8 mouse cellular contexts compared by ENCODE assay signal in genomic region chr6:30300901-30301300, GRCm38 (mm10). TPM values are rescaled to one million over a fixed set of nuclear protein-coding genes. Genes with fewer than 3 reads are reported as not detected.
DNase-seq lines count a peak whose midpoint lies in the region; ATAC-seq and TF ChIP-seq lines count a peak whose summit lies in the region.

No protein-coding gene starts in this region.

- peak overlapping the region; percentile 76 for H3K4me3 ChIP-seq in heart, adult 2 months
- H3K4me3 ChIP-seq in E14TG2a.4 (replicated peaks; ENCODE audit: low read length), result peak overlapping the region; percentile 48
- peak overlapping the region; percentile 70 for H3K4me3 ChIP-seq in embryonic facial prominence, embryonic 15.5 days (replicated peaks)
- peak overlapping the region; percentile 43 for H3K4me3 ChIP-seq in intestine, embryonic 16.5 days (ENCODE audit: low read length)

- peaks cover 4% of the 10 kb centered on the region; the same call in 1 of the 2 replicates for H3K4me1 ChIP-seq in heart, adult 2 months (ENCODE audit: control insufficient read depth, insufficient read depth, low read length)
- peaks cover 56% of the 10 kb centered on the region for H3K4me1 ChIP-seq in E14TG2a.4 (replicated peaks; ENCODE audit: low read depth, low read length)
- H3K4me1 ChIP-seq in embryonic facial prominence, embryonic 15.5 days, result peaks cover 27% of the 10 kb centered on the region
- H3K4me1 ChIP-seq in intestine, embryonic 16.5 days (ENCODE audit: control insufficient read depth, insufficient read depth, low read length), result peaks cover 24% of the 10 kb centered on the region

- TF ChIP-seq CTCF in heart, adult 2 months (IDR thresholded peaks at IDR 0.05), result no peak
- no peak for TF ChIP-seq CTCF in E14TG2a.4 (conservative IDR thresholded peaks at IDR 0.05; ENCODE audit: low read length)

- peak overlapping the region; percentile 45 for H3K9ac ChIP-seq in heart, adult 2 months (ENCODE audit: low read depth, low read length)
- peak overlapping the region; percentile 16; the same call in 1 of the 2 replicates for H3K9ac ChIP-seq in embryonic facial prominence, embryonic 15.5 days
- peak overlapping the region; percentile 43; the same call in 1 of the 2 replicates for H3K9ac ChIP-seq in intestine, embryonic 16.5 days (ENCODE audit: low read depth, low read length)

- H3K4me2 ChIP-seq in embryonic facial prominence, embryonic 15.5 days (replicated peaks), result peak overlapping the region; percentile 78
- peak overlapping the region; percentile 78 for H3K4me2 ChIP-seq in intestine, embryonic 16.5 days (ENCODE audit: low read depth, low read length)

- H3K36me3 ChIP-seq in heart, adult 2 months (ENCODE audit: control insufficient read depth, insufficient read depth, low read length), result peaks cover 19% of the 10 kb centered on the region
- H3K36me3 ChIP-seq in E14TG2a.4 (ENCODE audit: insufficient read depth, low read length), result peaks cover 3% of the 10 kb centered on the region; the same call in 1 of the 2 replicates
- H3K36me3 ChIP-seq in embryonic facial prominence, embryonic 15.5 days, result peaks cover 8% of the 10 kb centered on the region; the same call in 1 of the 2 replicates
- 0 out of 2 replicates have a peak, but pooled peaks cover 3% of the 10 kb centered on the region for H3K36me3 ChIP-seq in intestine, embryonic 16.5 days (ENCODE audit: control insufficient read depth, insufficient read depth, low read length)

- no peaks in the 10 kb centered on the region for H3K27me3 ChIP-seq in heart, adult 2 months (ENCODE audit: control insufficient read depth, insufficient read depth, low read length)
- peaks cover 6% of the 10 kb centered on the region; the same call in 1 of the 2 replicates for H3K27me3 ChIP-seq in E14TG2a.4 (ENCODE audit: insufficient read depth, low read length)
- H3K27me3 ChIP-seq in embryonic facial prominence, embryonic 15.5 days, result no peaks in the 10 kb centered on the region
- H3K27me3 ChIP-seq in intestine, embryonic 16.5 days (replicated peaks; ENCODE audit: control insufficient read depth, insufficient read depth, low read length), result no peaks in the 10 kb centered on the region

- H3K27ac ChIP-seq in heart, adult 2 months, result peak overlapping the region; percentile 93
- H3K27ac ChIP-seq in embryonic facial prominence, embryonic 15.5 days (replicated peaks), result peak overlapping the region; percentile 85
- peak overlapping the region; percentile 91 for H3K27ac ChIP-seq in intestine, embryonic 16.5 days (ENCODE audit: low read length)

- intact Hi-C loops in heart, adult 2 months (cut with DNase I), result loop anchor here (5.0 kb wide), 2 partner anchors 34 to 56 kb away; no protein-coding TSS in a partner anchor
- intact Hi-C loops in heart, postnatal 36 days (cut with DNase I), result no loop called here
- intact Hi-C loops in gastrocnemius, postnatal 36 days (cut with DNase I), result loop anchor here (5.0 kb wide), 1 partner anchor 56 kb away; no protein-coding TSS in a partner anchor

- no peak for TF ChIP-seq EP300 in heart, adult 2 months (IDR thresholded peaks at IDR 0.05; ENCODE audit: insufficient read depth, low read depth, low read length)

- ATAC-seq in embryonic facial prominence, embryonic 15.5 days (ENCODE audit: insufficient number of reproducible peaks, low FRiP score, low TSS enrichment, low read depth), result no peak
- ATAC-seq in intestine, embryonic 16.5 days, result no peak

- peak in 1 of 2 experiments; percentile 47 for DNase-seq in heart, adult 2 months
- DNase-seq in heart, postnatal 36 days, result no peak
- DNase-seq in lung, postnatal 36 days, result peak; percentile 32
- no peak for DNase-seq in layer of hippocampus, adult 9-10 months (ENCODE audit: low spot score)
- DNase-seq in gastrocnemius, postnatal 36 days, result no peak

- H3K9me3 ChIP-seq in E14TG2a.4 (ENCODE audit: low read length), result no peaks in the 10 kb centered on the region
- no peaks in the 10 kb centered on the region for H3K9me3 ChIP-seq in embryonic facial prominence, embryonic 15.5 days (replicated peaks)
- H3K9me3 ChIP-seq in intestine, embryonic 16.5 days (ENCODE audit: control insufficient read depth, low read length), result no peaks in the 10 kb centered on the region

- WGBS in heart, adult 2 months, result 4% methylated on average over 7 of the region's 7 CpGs
- 9% methylated on average over 7 of the region's 7 CpGs for WGBS in embryonic facial prominence, embryonic 15.5 days
- 15% methylated on average over 7 of the region's 7 CpGs for WGBS in intestine, embryonic 16.5 days

- H3K79me2 ChIP-seq in heart, adult 2 months (replicated peaks; ENCODE audit: control insufficient read depth, insufficient read depth, low read length), result peaks cover 4% of the 10 kb centered on the region

- no peak for TF ChIP-seq POLR2A in heart, adult 2 months (IDR thresholded peaks at IDR 0.05; ENCODE audit: insufficient read depth, low read depth, low read length)

RNA-seq across cellular contexts. Expression of gene Ube2h, which starts 3.4 kb away (rescaled TPM):
- total RNA-seq in heart, adult 2 months (2021), result 10 to 100 TPM; 61.5 to 61.7 TPM
- 29.4 and 44.2 TPM in 2 replicates for polyA plus RNA-seq in heart, adult 2 months (2012; rRNA removed)
- 10 to 100 TPM; 70.9 to 74.9 TPM for total RNA-seq in heart, postnatal 36 days (2021)
- polyA plus RNA-seq in embryonic facial prominence, embryonic 15.5 days (2015; fragmentation: Nextera tagmentation; extraction: Ambion mirVana), result 46.6 and 46.9 TPM in 2 replicates
- polyA plus RNA-seq in intestine, embryonic 16.5 days (2015; fragmentation: Nextera tagmentation; extraction: Ambion mirVana), result 30.2 and 30.7 TPM in 2 replicates
- 10 to 100 TPM; 50.4 to 51.2 TPM for total RNA-seq in gastrocnemius, postnatal 36 days (2021)
